Mouse (Mus musculus) cerebellum, adult 2 months (tissue): Measurements from ENCODE around the gene Hyal2.

Source experiments
- CTCF ChIP-seq: fragments of 200-500 bp; IDR thresholded peaks from 2 replicates; pipeline ENCODE4 v1.5.1; 2011; ENCODE audit warnings: low read depth, mild to moderate bottlenecking, control low read depth, low read length, moderate library complexity, borderline replicate concordance; ENCODE audit not compliant: insufficient read depth
- POLR2A ChIP-seq: fragments of 200-500 bp; IDR thresholded peaks from 2 replicates; pipeline ENCODE4 v1.6.1; 2011; ENCODE audit warnings: low read length, control low read depth, borderline replicate concordance; ENCODE audit not compliant: insufficient read depth

DNA sequence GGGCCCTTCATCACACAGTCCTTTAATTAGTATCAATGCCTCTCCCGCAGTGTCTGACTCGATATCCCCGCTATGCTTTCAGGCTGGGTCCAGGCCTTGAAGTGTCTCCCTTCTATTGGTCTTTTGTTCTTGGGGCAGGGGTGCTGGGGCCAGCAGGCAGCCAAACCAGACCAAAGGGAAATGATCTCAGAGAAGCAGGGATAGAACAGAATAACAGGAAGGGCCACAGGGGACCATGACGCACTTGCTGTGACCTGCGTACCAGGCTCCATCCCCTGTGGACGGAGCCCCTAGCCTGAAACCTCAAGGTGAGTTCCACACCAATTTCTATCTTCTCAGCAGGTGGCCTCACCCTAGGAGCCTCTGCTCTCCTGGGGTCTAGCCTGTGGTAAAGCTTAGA lies 50.4 kb downstream of the Hyal2 start:
- TF ChIP-seq POLR2A (no peak), CTCF (no peak)
